Comparison of ENCODE assay signal across 10 mouse cellular contexts in genomic region chr5:106457111-106457925, GRCm38 (mm10). TPM values are rescaled to one million over a fixed set of nuclear protein-coding genes. Genes with fewer than 3 reads are reported as not detected.
DNase-seq lines count a peak whose midpoint lies in the region; ATAC-seq and TF ChIP-seq lines count a peak whose summit lies in the region.
"Had no signal": no experiment of that assay in that cellular context is flagged by ENCODE, and none has a peak within 500 bp of the region (broad histone marks: within the 10 kb centered on the region; RNA-seq: fewer than 3 reads in every experiment).

No protein-coding gene starts in this region.

- H3K36me3 ChIP-seq in heart, embryonic 12.5 days: no peaks in the 10 kb centered on the region
- H3K36me3 ChIP-seq in hindbrain, embryonic 10.5 days: no peaks in the 10 kb centered on the region
- H3K36me3 ChIP-seq in lung, postnatal 0 days (ENCODE audit: insufficient read depth, low read length): no peaks in the 10 kb centered on the region

- no peak overlapping the region for H3K9ac ChIP-seq in heart, embryonic 12.5 days
- no peak overlapping the region for H3K9ac ChIP-seq in lung, postnatal 0 days (replicated peaks; ENCODE audit: low read depth)

- TF ChIP-seq CTCF in lung, postnatal 0 days (IDR thresholded peaks at IDR 0.05): no peak

- no peak for ATAC-seq in heart, embryonic 12.5 days (ENCODE audit: insufficient number of reproducible peaks, low FRiP score)
- ATAC-seq in frontal cortex, adult (ENCODE audit: low TSS enrichment): no peak
- no peak for ATAC-seq in lung, postnatal 0 days

- no peak overlapping the region for H3K27ac ChIP-seq in heart, embryonic 12.5 days (ENCODE audit: poor library complexity, severe bottlenecking)
- 0 out of 2 replicates have a peak overlapping the region, but pooled peaks have one; percentile 40 for H3K27ac ChIP-seq in hindbrain, embryonic 10.5 days
- H3K27ac ChIP-seq in lung, postnatal 0 days (ENCODE audit: low read length): no peak overlapping the region
- H3K27ac ChIP-seq: macrophage had no signal

- TF ChIP-seq EP300 in lung, postnatal 0 days (IDR thresholded peaks at IDR 0.05): no peak

- under 1% methylated on average over 63 of the region's 63 CpGs for WGBS in heart, embryonic 12.5 days
- under 1% methylated on average over 63 of the region's 63 CpGs for whole genome bisulfite sequencing in hindbrain, embryonic 10.5 days
- 1% methylated on average over 57 of the region's 63 CpGs for WGBS in lung, postnatal 0 days

- peaks cover 28% of the 10 kb centered on the region for H3K4me1 ChIP-seq in heart, embryonic 12.5 days (replicated peaks)
- H3K4me1 ChIP-seq in hindbrain, embryonic 10.5 days (replicated peaks): peaks cover 47% of the 10 kb centered on the region
- peaks cover 9% of the 10 kb centered on the region; the same call in 1 of the 2 replicates for H3K4me1 ChIP-seq in lung, postnatal 0 days (ENCODE audit: insufficient read depth, low read depth, low read length)

- no peaks in the 10 kb centered on the region for H3K9me3 ChIP-seq in heart, embryonic 12.5 days (replicated peaks)
- no peaks in the 10 kb centered on the region for H3K9me3 ChIP-seq in hindbrain, embryonic 10.5 days
- H3K9me3 ChIP-seq in lung, postnatal 0 days (ENCODE audit: low read length): no peaks in the 10 kb centered on the region

- peak overlapping the region; percentile 12 for H3K4me3 ChIP-seq in heart, embryonic 12.5 days
- H3K4me3 ChIP-seq in hindbrain, embryonic 10.5 days: peak overlapping the region; percentile 60
- H3K4me3 ChIP-seq in lung, postnatal 0 days (ENCODE audit: low read depth, low read length): no peak overlapping the region; the same call in 1 of the 2 replicates

- H3K27me3 ChIP-seq in heart, embryonic 12.5 days (replicated peaks): peaks cover 90% of the 10 kb centered on the region
- H3K27me3 ChIP-seq in hindbrain, embryonic 10.5 days (ENCODE audit: insufficient read depth, poor library complexity, severe bottlenecking): peaks cover 100% of the 10 kb centered on the region
- H3K27me3 ChIP-seq in lung, postnatal 0 days (replicated peaks; ENCODE audit: insufficient read depth, low read length): peaks cover 89% of the 10 kb centered on the region

- peak overlapping the region; percentile 91 for H3K4me2 ChIP-seq in heart, embryonic 12.5 days
- H3K4me2 ChIP-seq in lung, postnatal 0 days (replicated peaks; ENCODE audit: low read depth, low read length): no peak overlapping the region

- no peak for DNase-seq in heart, adult 8-10 months (ENCODE audit: low spot score)
- DNase-seq in cerebellum, postnatal 25 days: peak; percentile 67 to 75
- peak; percentile 63 for DNase-seq in hindbrain, embryonic 10.5 days (ENCODE audit: low spot score)
- peak; percentile 76 for DNase-seq in neural tube, embryonic 10.5 days (ENCODE audit: extremely low spot score, low spot score)
- no peak for DNase-seq in frontal cortex, postnatal 14 days (ENCODE audit: low spot score in 2 of 2)
- DNase-seq in lung, postnatal 0 days (ENCODE audit: low spot score): no peak

RNA-seq across cellular contexts. Expression of gene Barhl2, which starts 0.6 kb away (rescaled TPM):
- polyA plus RNA-seq in heart, embryonic 12.5 days (2016; fragmentation: Nextera tagmentation; extraction: Ambion mirVana): not detected in 2 replicates
- not detected for total RNA-seq in heart, adult 8-10 months (2022)
- 1.1 and 1.4 TPM in 2 replicates for polyA plus RNA-seq in hindbrain, embryonic 10.5 days (2016; fragmentation: Nextera tagmentation; extraction: Ambion mirVana)
- polyA plus RNA-seq in lung, postnatal 0 days (2015; fragmentation: Nextera tagmentation; extraction: Ambion mirVana): not detected in 2 replicates
- total RNA-seq: common myeloid progenitor, adult 5-6 weeks had no signal
- polyA plus RNA-seq: macrophage had no signal

Comparison
In these comparisons a context has a peak if more than half of its experiments do, and no peak if none do; other contexts are left out.
1. DNase-seq: peak in cerebellum, postnatal 25 days (2 of 2), hindbrain, embryonic 10.5 days (single experiment) and neural tube, embryonic 10.5 days (single experiment); none in heart, adult 8-10 months (single experiment), frontal cortex, postnatal 14 days (0 of 2) and lung, postnatal 0 days (single experiment).